Mouse (Mus musculus): ENCODE results near the gene Yipf2. TPM values are rescaled to one million over a fixed set of nuclear protein-coding genes. Genes with fewer than 3 reads are reported as not detected.
"Not testable (repeated sequence)": the region's sequence is repeated elsewhere in the genome, so short reads cannot be mapped to it uniquely, and the experiment has no call there.

Yipf2 gene
- total RNA-seq, 2 experiments from 2014 or later = 18.1 to 19.4 TPM

DNA sequence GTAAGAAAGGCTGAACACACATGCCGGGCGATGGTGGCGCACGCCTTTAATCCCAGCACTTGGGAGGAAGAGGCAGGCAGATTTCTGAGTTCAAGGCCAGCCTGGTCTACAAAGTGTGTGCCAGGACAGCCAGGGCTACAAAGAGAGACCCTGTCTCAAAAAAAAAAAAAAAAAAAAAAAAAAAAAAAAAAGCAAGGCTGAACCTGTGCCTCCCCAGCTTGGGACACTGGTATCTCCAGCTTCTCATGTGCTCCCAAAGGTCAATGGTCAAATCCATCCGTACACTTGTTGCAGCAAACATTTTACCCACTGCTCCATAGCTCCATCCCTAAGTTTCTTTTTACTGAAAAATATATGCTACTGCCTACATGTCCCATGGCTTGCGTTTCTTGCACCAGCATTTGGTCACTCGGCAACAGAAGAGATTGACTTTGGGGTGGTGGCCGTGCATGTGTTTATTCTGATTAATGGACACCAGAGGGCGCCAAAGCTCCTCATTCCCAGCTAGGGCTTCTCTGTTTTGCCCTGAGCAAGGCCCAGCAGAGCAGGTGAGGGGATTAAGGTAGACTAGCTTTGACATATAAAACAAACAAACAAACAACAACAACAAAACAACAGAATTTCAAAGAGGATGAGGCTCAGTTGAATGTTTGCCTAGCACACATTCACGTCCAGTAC lies 9.2 kb upstream of the Yipf2 start:
- intact Hi-C loops (cut with DNase I) = loop anchor here (2.0 kb wide), 2 partner anchors 203 to 269 kb away; no protein-coding TSS in a partner anchor
- DNase-seq (ENCODE audit: low spot score in 2 of 2) = peak; percentile 77 to 79

DNA sequence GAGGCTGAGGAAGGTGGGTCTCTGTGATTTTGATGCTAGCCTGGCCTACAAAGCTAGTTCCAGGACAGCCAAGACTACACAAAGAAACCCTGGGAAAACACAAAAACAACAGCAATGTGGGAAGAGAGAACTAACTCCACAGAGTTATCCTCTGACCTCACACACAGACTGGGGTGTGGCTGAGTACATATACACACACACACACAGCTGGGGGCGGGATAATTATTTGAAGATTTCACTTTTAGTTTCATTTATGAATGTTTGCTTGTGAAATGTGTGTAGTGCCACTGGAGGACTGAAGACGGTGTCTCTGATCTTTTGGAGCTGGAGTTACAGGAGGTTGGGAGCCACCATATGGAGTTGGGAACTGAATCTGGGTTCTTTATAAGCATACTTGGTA lies 8.4 kb upstream of the Yipf2 start:
- DNase-seq (ENCODE audit: low spot score in 2 of 2) = no peak
- intact Hi-C loops (cut with DNase I) = no loop called here

DNA sequence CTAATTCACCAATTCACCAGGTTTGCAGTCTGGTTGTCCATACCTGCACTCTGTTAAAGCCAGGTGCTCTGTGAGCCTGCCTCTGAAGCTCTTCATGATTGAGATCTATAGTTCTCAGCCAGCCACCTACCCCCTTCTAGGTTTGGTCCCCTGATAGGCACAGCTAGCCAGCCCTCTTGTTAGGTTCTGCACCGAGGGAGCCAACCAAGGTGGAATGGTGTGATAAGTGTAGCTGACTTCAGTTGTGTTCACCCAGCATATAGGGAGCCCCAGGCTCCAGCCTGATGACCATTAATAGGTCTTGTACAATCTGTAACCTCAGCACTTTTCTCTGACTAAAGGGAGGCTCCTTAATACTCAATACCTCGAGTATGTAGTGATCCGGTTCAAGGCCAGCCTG lies 7.6 kb upstream of the Yipf2 start:
- intact Hi-C loops (cut with DNase I) = no loop called here
- no peak for DNase-seq (ENCODE audit: low spot score in 2 of 2)

DNA sequence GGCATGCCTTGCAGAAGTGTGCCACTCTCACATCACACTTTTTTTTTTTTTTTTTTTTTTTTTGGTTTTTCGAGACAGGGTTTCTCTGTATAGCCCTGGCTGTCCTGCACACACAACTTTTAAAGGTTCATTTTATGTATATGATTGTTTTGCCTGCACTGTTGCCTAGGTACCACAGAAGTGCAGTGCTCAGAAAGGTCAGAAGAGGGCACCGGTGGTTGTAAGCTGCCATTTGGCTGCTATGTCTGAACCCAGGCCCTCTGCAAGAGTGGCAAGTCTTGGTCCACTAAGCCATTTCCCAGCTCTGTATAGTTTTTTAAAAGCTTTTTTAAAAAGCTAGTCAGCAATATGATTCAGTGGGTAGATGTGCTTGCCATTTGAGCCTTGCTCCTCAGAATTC lies 5.6 kb upstream of the Yipf2 start:
- DNase-seq (ENCODE audit: low spot score in 2 of 2) = no peak

DNA sequence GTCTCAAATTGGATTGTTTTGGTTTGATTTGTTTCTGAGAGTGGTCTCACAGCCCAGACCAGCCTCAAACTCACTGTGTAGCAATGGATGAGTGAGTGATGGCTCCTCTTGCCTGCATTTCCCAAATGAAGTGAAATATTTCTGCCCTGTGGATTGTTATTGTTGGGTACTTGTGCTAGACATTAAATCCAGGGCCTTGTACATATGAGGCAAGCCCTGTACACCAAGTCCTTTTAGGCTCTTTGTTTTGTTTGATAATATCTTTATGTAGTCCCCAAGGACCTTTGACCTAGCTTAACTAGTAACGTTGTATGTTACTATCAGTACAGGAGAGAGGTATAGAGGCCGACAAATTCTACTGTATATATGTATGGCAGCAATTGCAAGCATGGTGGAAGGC lies 2.2 kb upstream of the Yipf2 start:
- intact Hi-C loops (cut with DNase I) = no loop called here
- no peak for DNase-seq (ENCODE audit: low spot score in 2 of 2)

More for the DNA sequence above, 5.6 kb upstream of the Yipf2 start:
- intact Hi-C loops (cut with DNase I) = no loop called here

DNA sequence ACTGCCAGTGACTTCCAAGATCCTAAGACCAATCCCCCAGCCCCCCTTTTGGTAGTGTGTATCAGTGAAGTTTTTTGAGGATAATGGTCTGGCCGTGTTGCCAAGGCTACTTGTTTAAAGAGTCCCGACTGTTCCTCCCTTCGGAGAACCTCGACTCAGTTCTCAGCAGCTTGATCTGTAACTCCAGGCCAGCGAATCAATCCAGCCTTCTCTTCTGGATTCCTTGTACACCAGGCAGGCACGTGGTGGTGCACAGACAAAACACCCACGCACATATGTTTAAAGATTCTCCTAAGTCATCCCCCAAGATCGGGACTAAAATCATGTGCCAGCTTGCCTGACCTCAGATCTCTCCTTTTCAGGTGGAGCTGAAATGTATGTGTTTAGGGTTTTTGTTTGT lies 1.7 kb upstream of the Yipf2 start:
- intact Hi-C loops (cut with DNase I) = not testable (repeated sequence)
- peak in 1 of 2 experiments; percentile 71 for DNase-seq (ENCODE audit: low spot score in 2 of 2)

DNA sequence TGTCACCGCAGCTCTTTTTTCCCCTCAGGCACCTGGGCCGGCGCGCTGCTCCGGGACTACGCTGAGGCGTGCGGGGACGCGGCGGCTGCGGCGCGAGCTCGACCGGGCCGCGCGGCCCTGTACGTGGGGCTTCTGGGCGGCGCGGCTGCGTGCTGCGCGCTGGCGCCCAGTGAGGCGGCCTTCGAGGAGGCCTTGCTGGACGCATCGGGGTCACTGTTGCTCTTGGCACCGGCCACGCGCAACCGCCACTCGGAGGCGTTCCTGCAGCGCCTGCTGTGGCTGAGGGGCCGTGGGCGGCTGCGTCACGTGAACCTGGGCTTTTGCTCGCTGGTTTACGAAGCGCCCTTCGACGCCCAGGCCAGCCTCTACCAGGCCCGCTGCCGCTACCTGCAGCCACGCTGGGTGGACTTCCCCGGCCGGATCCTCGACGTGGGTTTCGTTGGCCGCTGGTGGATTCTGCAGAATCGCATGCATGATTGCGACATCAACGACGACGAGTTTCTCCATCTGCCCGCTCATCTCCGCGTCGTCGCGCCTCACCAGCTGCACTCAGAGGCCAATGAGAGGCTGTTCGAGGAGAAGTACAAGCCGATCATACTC lies 594 bp upstream of the Yipf2 start:
- DNase-seq (ENCODE audit: low spot score in 2 of 2) = peak; percentile 77 to 81
- intact Hi-C loops (cut with DNase I) = loop anchor here (2.0 kb wide), 1 partner anchor 46 kb away; the partner anchor contains the start of gene Carm1

DNA sequence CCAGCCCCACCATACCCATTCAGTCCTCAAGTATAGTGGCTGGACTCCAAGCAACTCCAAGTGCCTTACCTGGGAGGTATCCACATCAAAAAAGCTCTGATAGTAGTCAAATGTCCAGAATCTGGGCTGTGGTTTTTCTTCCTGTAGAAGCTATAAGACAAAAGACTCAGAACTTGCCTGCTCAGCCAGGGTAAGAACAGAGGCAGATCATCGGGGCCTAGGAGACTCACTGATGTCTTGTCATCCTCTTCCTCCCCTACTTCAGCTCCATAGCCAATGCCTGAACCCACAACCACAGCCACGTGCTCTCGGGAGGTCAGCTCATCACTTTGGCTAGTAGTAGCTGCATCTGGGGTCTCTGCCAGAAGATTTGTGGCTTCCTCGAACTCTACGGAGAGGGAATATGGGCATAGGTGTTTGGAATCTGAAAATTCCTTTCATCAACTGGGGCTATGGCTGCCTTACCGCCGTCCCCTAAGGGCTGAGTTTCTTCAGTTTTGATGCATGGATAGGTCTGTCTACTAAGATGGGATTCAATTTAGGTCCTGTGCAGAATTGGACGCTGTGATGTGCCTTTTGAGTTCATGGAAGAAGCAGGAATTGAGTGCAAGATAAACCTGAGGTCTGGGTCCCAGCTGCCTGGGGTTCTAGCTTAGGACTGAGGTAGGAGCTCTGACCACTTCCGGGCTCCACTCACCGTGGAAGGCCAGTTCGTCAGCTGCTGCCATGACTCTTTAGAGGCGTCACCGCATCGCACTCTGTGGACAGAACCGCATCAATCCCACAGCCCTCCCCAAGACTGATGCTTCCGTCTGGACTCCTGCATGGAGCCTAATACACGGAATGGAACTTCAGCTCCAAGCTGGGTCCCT lies 561 bp downstream of the Yipf2 start:
- intact Hi-C loops (cut with DNase I) = loop anchor here (2.0 kb wide), 1 partner anchor 45 kb away; the partner anchor contains the start of gene Carm1
- no peak for DNase-seq (ENCODE audit: low spot score in 2 of 2)

DNA sequence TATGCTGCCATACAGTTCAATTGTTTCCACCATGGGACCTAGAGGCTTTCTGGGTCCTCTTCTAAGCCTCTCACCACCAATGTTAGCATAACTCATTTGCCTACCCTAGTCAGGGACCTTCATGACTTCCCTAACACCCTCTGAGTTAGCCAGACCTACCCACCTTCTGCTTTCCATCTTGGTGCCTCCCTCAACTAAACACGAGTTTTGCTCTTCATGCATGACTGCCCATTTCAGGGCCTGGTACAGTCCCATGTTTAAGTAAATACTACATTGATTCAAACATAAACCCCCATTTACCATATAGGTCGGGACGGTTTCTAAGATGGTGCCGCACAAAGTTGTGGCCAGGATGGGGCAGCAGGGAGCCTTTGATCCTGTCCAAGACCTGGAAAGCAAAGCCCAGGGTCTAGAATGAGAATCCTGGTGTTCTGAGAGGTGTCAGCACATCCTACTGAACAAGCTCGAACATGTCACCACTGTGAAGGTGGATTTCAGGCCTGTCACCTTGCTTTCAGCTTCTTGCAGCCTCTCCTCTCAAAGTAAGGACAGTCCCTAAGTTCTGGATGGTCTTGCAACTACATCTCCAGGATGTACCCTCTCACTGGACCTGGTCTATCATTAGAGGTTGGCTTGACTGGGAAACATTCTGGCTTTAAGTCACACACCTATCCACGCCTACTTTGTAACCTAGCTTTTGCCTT lies 1.3 kb downstream of the Yipf2 start:
- no peak for DNase-seq (ENCODE audit: low spot score in 2 of 2)
- intact Hi-C loops (cut with DNase I) = no loop called here

DNA sequence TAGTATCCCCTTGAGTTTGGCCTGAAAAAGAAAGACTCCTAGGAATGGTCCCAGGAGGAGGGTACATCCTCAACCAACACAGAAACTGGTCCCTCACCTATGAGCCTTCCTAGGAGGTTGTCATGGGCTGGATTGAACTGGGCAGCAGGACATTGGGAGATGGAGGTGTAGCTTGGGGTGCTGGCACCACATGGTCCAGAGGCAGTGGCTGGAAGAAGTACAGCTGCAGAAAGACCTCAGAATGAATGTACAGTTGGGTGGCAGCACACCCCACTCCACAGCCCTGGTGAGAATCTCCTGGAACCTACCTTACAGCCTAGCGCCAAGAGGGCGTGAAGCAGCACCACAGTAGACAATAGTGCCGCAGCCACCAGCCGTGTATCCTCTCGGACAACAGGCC lies 3.1 kb downstream of the Yipf2 start:
- no peak for DNase-seq (ENCODE audit: low spot score in 2 of 2)
- intact Hi-C loops (cut with DNase I) = no loop called here

DNA sequence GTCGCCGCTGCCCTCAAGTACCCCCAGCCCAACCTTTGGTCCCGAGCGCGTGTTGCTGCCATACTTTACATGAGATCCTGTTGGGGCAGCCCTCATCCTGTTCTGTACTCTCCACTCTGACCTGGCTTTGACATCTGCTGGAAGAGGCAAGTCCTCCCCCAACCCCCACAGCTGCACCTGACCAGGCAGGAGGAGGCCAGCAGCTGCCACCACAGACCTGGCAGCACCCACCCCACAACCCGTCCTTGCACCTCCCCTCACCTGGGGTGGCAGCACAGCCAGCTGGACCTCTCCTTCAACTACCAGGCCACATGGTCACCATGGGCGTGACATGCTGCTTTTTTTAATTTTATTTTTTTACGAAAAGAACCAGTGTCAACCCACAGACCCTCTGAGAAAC lies 4.3 kb downstream of the Yipf2 start:
- no peak for DNase-seq (ENCODE audit: low spot score in 2 of 2)
- intact Hi-C loops (cut with DNase I) = no loop called here

DNA sequence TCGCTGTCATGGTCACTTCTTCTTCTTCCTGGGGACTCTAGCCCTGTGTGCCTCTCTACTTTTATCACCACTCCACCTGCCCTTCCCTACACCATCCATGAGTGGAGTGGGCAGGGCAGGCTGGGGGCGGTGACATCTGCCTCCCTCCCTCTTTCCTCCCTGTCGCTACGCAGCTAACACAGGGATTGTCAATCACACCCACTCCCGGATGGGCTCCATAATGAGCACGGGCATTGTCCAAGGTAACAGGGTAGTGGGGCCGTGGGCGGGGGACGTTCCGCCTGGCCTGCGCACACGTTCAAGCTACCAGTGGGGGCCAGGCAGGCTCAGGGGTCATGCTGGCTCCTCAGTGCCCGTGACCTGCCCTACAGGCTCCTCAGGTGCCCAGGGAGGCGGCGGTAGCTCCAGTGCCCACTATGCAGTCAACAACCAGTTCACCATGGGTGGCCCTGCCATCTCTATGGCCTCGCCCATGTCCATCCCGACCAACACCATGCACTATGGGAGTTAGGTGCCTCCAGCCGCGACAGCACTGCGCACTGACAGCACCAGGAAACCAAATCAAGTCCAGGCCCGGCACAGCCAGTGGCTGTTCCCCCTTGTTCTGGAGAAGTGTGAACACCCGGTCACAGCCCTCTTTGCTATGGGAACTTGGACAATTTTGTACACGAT lies 4.8 kb downstream of the Yipf2 start:
- intact Hi-C loops (cut with DNase I) = no loop called here
- DNase-seq (ENCODE audit: low spot score in 2 of 2) = peak in 1 of 2 experiments; percentile 36

DNA sequence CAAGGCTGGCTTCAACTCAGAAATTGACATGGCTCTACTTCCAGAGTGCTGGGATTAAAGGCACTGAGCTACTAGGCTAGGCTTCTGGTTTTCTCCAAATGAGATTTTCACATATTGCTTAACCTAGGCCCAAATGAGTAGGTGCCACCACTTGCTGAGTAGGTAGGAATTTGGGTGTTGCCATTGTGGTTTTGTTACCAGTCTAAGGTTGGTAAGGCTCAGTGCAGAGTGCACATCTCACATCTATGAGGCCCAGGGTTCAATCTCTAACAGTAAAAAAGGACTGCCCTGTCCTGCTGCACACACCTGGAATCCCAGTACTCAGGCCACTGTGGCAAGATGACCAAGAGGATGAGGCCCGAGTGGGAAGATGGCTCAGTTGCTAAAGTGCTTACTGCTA lies 7.2 kb downstream of the Yipf2 start:
- intact Hi-C loops (cut with DNase I) = no loop called here
- DNase-seq (ENCODE audit: low spot score in 2 of 2) = no peak

DNA sequence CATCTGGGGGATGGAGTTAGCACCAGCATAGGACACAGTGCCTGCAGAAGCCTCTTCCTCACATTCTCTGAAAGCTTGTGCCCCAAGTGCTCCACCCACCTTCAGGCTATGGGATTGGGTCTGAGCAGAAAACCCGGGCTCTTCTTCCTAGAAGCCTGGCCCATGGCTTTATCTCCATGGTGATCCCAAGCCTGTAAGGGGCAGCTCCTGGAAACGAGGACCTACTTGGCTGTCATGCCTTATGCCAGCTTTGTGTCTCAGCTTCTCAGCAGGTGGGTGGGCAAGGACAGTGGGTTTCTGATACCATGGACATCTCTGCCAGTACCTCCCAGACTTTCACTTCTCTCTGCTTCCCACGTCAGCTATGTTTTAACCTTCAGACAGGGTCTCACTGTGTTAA lies 14.4 kb downstream of the Yipf2 start:
- intact Hi-C loops (cut with DNase I) = no loop called here

DNA sequence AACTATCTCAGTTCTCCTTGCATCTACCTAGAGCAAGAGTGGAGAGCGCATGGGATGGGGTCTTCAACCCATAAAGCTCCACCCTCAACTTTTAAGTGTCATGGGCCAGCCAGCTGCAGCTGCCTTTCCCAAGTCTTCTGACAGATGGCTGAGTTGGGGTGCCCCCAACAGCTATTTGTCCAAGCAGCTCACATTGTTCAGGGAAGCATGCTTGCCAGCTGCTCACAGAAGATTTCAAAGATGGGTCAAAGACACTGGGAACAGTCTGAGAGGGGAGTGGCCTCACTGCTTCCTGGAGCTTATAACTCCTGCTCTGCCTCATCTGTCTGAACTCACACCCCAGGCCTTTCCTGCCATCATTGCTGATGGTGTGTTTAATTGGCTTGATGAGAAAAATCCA lies 16.3 kb downstream of the Yipf2 start:
- intact Hi-C loops (cut with DNase I) = no loop called here
- no peak for DNase-seq (ENCODE audit: low spot score in 2 of 2)

More for the DNA sequence above, 14.4 kb downstream of the Yipf2 start:
- DNase-seq (ENCODE audit: low spot score in 2 of 2) = no peak

DNA sequence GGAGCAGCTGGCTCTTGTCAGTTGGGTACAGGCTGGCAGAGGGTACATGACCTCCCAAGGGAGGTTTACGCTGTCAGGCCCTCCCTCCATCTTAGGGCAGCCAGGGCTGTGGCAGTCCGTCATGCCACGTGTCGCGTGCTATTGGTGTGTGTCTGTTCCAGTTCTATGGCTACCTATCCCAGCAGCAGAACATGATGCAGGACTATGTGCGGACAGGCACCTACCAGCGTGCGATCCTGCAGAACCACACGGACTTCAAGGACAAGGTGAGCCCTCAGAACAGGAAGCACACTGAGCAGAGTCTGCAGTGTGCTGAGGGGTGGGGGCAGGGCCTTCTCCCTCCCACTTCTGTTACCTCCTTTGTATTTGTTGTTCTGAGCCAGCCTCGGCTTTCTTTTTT lies 17.4 kb downstream of the Yipf2 start:
- DNase-seq (ENCODE audit: low spot score in 2 of 2) = no peak
- intact Hi-C loops (cut with DNase I) = no loop called here

DNA sequence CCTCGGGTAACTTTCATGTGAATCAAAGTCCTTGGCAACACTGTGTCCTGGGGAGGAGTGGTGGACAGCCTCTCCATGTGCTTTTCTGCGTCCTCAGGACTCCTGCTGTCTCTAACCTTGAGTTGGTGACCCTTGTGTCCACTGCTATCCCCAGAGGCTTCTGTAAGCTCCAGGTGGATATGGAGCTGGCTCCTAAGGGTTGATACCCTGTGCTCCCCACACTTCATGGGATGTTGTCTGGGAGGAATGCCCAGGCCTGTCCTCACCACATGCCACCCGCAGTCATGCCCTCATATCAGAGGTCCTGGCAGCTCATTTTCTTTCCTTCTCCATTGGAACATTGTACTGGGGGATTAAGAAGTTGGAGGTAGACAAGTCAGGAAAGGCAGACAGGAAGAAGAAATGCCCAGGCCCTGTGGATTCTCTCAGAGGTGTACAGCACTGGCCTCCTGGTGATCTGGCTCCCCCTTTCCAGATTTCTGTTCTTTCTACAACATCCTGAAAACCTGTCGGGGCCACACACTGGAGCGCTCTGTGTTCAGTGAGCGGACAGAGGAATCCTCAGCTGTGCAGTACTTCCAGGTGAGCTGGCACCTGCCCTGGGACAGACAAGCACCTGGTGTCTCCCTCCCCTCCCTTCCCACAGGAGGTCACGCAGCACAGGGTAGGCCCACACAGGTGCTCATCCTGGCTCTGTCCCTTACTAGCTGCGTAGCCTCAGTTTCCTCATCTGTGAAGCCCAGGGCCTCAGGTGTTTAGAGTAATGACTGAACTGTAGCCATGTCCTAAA lies 18.4 kb downstream of the Yipf2 start:
- intact Hi-C loops (cut with DNase I) = no loop called here
- DNase-seq (ENCODE audit: low spot score in 2 of 2) = no peak

DNA sequence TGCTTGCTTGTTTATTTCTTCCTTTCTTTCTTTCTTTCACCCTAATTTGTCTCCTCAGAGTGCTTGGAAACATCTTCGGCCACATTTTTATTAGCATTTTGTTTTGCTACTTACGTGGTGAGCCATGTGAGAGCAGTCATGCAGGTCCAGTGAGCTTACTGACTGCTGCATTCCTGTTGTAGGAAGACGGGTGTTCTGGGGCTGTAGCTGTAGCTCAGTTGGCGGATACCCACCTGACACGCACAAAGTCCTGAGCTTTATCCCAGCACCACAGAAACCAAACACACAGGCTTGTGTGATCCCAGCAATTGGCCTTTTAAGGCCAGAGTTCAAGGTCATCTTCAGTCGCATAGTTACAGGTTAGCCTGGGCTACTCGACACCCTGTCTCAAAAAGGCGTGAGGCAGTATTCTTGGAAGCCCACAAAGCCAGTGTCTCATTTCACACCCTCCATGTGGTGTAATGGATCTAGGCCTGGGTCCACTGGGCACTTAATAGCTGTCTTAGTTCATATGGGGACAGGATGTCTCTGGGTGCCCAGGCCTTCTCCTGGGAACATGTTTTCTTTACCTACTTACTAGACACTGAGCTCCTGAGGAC lies 23.9 kb downstream of the Yipf2 start:
- intact Hi-C loops (cut with DNase I) = no loop called here
- no peak for DNase-seq (ENCODE audit: low spot score in 2 of 2)

All from left cerebral cortex, postnatal 25 days (tissue).